Mouse (Mus musculus): Measurements from ENCODE around the gene Nfam1. TPM values are rescaled to one million over a fixed set of nuclear protein-coding genes. Genes with fewer than 3 reads are reported as not detected.
A peak's percentile ranks its signal among the peaks of the same experiment; 100 is the strongest.
"Not testable (repeated sequence)": the region's sequence is repeated elsewhere in the genome, so short reads cannot be mapped to it uniquely, and the experiment has no call there.

Nfam1 gene
- 1.6 and 2.3 TPM in 2 replicates for polyA plus RNA-seq (2016; fragmentation: Nextera tagmentation; extraction: Ambion mirVana)

DNA sequence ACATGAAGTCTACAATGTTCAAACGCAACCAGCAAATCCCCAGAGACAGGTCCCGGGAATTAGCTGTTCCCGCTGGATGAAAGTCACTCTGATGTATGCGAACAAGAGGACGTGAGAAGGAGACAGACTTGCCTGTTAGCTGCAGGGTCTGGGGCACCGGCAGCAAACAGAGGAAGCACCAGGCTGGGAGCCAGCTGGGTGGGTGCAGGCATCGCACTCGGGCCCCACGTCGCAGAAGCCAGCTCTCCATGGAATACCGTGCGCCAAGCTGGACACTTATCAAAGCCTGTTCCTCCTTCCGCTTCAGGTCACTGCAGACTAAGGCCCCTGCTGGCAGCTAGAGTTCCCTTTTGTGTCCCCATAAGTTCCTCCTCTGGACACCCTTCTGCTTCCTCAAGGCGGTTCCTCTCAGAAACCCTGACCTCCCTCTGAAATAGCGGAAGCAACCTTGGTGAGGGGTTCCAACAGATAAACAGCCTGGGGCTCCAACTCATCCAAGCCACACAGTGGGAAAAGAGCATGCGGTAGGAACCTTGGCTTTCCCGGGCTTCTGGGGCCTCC, at the start of gene Nfam1:
TSS of gene Nfam1 (minus strand) at position 326 of the 561 bp plus-strand sequence.
- Histone ChIP-seq H3K27me3 (ENCODE audit: poor library complexity, severe bottlenecking) (peaks cover 81% of the 10 kb centered on the region), H3K36me3 (replicated peaks) (no peaks in the 10 kb centered on the region), H3K9me3 (no peaks in the 10 kb centered on the region), H3K27ac (peak within 1 kb of the TSS; percentile 63), H3K4me1 (peaks cover 64% of the 10 kb centered on the region), H3K4me3 (no peak within 1 kb of the TSS)
- WGBS, result 43% methylated on average over 17 of the region's 17 CpGs
- no peak for DNase-seq (ENCODE audit: extremely low spot score, low spot score)

DNA sequence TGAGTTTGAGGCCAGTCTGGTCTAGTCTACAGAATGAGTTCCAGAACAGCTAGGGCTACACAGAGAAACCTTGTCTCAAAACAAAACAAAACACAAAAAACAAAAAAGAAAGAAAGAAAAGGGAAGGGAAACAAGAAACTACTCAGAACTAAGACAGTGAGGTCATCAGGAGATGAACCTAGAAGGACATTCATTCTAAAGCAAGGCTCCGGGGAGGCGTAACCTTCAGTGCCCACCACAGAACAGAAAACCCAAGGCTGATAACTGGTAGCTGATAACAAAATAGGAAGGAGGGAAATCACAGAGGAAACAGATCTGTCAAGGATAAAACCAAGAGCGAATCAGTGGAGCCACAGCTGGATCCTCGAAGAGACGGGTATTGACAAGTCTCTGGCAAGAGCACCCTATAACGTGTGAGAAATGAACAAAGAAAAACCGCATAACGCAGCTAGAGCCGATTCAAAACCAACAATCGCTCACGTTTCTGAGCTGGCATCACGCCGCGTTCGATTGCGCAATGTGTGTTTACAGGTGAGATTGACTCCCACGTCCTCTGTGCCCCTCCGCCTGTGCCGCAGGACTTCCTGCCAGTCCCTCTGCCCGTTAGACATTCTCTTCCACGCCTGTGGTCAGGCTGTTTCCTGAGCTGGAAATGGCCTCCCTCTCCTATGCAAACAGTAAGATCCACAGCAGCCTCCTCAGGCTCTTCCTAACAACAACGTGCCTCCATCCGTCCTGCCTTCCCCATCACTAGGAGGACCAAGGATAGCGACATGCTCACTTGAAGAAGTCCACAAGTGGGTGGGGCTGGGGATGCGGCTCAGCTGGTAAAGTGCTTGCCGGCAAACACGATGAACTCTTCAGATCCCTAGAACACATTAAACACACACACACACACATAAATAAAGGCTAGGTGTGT, 42.8 kb upstream of the Nfam1 start:
- no peaks in the 10 kb centered on the region; the same call in 1 of the 2 replicates for H3K27me3 ChIP-seq (ENCODE audit: poor library complexity, severe bottlenecking)
- no peak overlapping the region for H3K4me3 ChIP-seq
- H3K27ac ChIP-seq, result no peak overlapping the region
- H3K9me3 ChIP-seq, result no peaks in the 10 kb centered on the region
- 74% methylated on average over 27 of the region's 27 CpGs for WGBS
- peaks cover 7% of the 10 kb centered on the region; the same call in 1 of the 2 replicates for H3K4me1 ChIP-seq
- H3K36me3 ChIP-seq (replicated peaks), result no peaks in the 10 kb centered on the region
- DNase-seq (ENCODE audit: extremely low spot score, low spot score), result no peak

DNA sequence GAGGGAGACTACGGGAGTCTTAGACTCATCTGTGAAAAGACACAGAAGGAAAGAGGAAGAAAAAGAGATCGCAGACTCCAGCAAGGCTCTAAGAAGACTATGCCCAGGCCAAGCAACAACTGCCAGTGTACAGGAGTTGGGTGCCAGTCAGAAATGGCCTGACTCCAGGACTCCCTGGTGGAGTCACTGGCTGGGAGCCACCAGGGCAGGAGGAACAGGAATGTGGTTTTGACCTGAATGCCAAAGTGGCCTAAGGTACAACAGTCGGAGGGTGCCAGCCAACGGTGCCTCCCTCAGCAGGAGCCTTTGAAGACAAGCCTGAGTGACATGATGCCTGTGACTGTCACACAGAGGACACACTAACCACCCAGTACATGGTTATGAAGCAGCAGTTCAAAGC, 41.1 kb upstream of the Nfam1 start:
- 82% methylated on average over 4 of the region's 4 CpGs for WGBS

DNA sequence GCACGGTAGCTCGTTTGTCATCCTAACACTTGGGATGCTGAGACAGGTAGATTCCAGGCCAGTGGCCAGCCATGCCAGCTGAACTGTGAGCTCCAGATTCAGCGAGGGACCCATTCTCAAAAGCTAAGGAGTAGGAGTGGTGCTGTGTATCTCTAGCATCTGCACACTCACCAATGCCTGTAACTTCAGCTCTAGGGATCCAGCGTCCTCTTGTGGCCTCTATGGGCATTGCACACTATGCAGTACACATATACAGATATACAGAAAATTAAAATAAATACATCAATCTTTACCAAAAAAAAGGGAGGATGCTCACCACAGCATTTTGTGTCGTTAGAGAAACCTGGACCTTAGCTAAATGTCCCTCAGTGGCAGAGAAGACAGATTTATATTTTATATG, 38.6 kb upstream of the Nfam1 start:
- H3K27me3 ChIP-seq (ENCODE audit: poor library complexity, severe bottlenecking), result no peaks in the 10 kb centered on the region; the same call in 1 of the 2 replicates
- H3K4me1 ChIP-seq, result peaks cover 7% of the 10 kb centered on the region; the same call in 1 of the 2 replicates
- no peak overlapping the region for H3K27ac ChIP-seq
- WGBS, result 85% methylated on average over 5 of the region's 5 CpGs
- DNase-seq (ENCODE audit: extremely low spot score, low spot score), result no peak
- H3K9me3 ChIP-seq, result no peaks in the 10 kb centered on the region
- no peaks in the 10 kb centered on the region for H3K36me3 ChIP-seq (replicated peaks)
- H3K4me3 ChIP-seq, result no peak overlapping the region

More for the DNA sequence above, 41.1 kb upstream of the Nfam1 start:
- Histone ChIP-seq H3K36me3 (replicated peaks) (no peaks in the 10 kb centered on the region), H3K27ac (no peak overlapping the region), H3K4me1 (peaks cover 7% of the 10 kb centered on the region; the same call in 1 of the 2 replicates), H3K27me3 (ENCODE audit: poor library complexity, severe bottlenecking) (no peaks in the 10 kb centered on the region; the same call in 1 of the 2 replicates), H3K9me3 (no peaks in the 10 kb centered on the region), H3K4me3 (no peak overlapping the region)
- no peak for DNase-seq (ENCODE audit: extremely low spot score, low spot score)

DNA sequence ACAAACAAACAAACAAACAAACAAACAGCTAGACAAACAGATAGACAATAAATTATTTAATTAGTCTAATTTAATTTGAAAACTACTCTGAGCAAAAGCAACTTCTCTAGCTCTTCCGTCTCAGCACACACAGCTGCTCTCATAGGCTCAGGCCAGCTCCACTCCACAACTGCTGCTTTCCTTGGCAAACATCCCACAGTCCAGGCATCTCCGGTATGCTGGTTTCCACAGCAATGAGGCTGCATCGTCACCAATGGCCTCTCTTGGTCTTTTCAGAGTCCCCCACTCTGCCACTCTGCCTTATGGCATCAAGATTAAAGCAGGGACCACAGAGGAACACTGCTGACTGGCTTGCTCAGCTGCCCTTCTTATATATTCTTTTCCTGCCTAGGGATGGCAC, 37.8 kb upstream of the Nfam1 start:
- DNase-seq (ENCODE audit: extremely low spot score, low spot score), result no peak
- WGBS, result 85% methylated on average over 3 of the region's 3 CpGs
- H3K36me3 ChIP-seq (replicated peaks), result no peaks in the 10 kb centered on the region

DNA sequence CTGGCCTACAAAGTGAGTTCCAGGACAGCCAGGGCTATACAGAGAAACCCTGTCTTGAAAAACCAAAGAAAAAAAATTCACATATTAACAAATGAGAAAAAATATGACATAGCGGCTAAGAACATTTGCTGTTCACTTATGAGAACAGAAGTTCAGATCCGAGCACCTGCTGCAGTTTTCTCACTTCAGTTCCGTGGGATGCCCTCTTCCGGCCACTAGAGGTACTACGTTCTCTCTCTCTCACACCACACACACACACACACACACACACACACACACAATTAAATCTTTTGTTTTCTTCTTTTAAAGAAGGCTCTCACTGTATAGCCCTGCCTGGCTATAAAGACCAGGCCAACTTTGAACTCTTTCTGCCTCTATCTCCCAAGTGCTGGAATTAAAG, 35.2 kb upstream of the Nfam1 start:
- no peak overlapping the region for H3K27ac ChIP-seq
- no peak overlapping the region for H3K4me3 ChIP-seq
- no peaks in the 10 kb centered on the region for H3K36me3 ChIP-seq (replicated peaks)
- no peaks in the 10 kb centered on the region for H3K27me3 ChIP-seq (ENCODE audit: poor library complexity, severe bottlenecking)
- no peaks in the 10 kb centered on the region for H3K4me1 ChIP-seq
- WGBS, result 92% methylated on average over 5 of the region's 5 CpGs
- no peaks in the 10 kb centered on the region for H3K9me3 ChIP-seq
- no peak for DNase-seq (ENCODE audit: extremely low spot score, low spot score)

More for the DNA sequence above, 37.8 kb upstream of the Nfam1 start:
- Histone ChIP-seq H3K4me3 (no peak overlapping the region), H3K27ac (no peak overlapping the region), H3K27me3 (ENCODE audit: poor library complexity, severe bottlenecking) (no peaks in the 10 kb centered on the region; the same call in 1 of the 2 replicates), H3K4me1 (peaks cover under 1% of the 10 kb centered on the region; the same call in 1 of the 2 replicates), H3K9me3 (no peaks in the 10 kb centered on the region)

DNA sequence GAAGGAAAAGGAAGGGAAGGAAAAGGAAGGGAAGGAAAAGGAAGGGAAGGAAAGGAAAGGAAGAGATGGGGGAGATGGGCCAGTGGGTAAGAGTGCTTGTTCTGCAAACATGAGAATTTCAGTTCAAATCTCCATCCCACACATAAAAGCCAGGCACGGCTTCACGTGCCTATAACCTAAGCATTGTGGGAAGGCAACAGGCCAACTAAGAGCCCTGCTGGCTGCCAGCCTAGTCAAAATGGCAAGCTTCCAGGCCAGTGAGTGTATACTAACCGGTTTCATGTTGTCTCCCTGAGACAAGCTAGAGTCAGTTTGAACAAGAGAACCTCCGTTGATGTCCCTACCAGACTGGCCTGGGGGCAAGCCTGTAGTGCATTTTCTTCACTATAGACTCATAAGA, 32.4 kb upstream of the Nfam1 start:
- H3K27me3 ChIP-seq (ENCODE audit: poor library complexity, severe bottlenecking), result no peaks in the 10 kb centered on the region
- DNase-seq (ENCODE audit: extremely low spot score, low spot score), result no peak
- WGBS, result 83% methylated on average over 4 of the region's 4 CpGs
- no peaks in the 10 kb centered on the region for H3K36me3 ChIP-seq (replicated peaks)
- peaks cover 13% of the 10 kb centered on the region for H3K4me1 ChIP-seq
- H3K27ac ChIP-seq, result no peak overlapping the region
- H3K9me3 ChIP-seq, result no peaks in the 10 kb centered on the region
- no peak overlapping the region for H3K4me3 ChIP-seq

DNA sequence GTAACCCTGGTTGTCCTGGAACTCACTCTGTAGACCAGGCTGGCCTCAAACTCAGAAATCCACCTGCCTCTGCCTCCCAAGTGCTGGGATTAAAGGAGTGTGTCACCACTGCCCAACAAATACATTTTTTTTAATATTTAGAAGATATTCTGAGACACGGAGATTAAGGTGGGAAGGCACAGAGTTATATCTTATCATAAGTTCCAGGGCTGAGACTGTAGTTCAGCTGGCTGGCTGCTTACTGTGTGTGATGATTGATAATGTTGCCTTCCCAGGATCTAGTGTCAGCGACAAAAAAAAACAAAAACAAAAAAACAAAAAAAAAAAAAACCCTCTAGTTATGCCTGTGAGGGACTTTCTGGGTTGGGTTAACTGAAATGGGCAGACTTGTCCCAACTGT, 29.5 kb upstream of the Nfam1 start:
- H3K4me3 ChIP-seq; H3K27ac ChIP-seq; H3K36me3 ChIP-seq (replicated peaks); DNase-seq (ENCODE audit: extremely low spot score, low spot score); H3K9me3 ChIP-seq: not testable (repeated sequence)
- 87% methylated on average over 2 of the region's 2 CpGs for WGBS
- peaks cover 10% of the 10 kb centered on the region for H3K27me3 ChIP-seq (ENCODE audit: poor library complexity, severe bottlenecking)
- H3K4me1 ChIP-seq, result peaks cover 30% of the 10 kb centered on the region

DNA sequence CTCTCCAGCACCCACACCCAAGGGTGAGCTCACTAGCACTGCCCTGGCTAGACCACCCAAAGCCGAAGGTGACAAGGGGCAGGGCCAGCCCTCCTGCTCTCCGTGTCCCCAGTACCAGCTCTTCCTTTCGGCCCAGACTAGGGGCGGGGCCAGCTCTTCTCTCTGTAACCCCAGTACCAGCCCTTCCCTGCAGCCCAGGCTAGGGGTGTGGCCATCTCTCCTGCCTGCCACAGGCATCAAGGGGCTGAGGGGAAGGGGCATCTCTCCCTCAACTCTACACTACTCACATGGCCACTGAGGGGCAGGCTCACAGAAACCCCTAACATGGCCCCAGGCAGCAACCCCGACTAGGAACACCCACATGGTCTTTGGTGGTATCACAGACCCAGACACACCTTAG, 28.6 kb upstream of the Nfam1 start:
- peaks cover 39% of the 10 kb centered on the region for H3K4me1 ChIP-seq
- no peak overlapping the region for H3K4me3 ChIP-seq
- H3K27me3 ChIP-seq (ENCODE audit: poor library complexity, severe bottlenecking), result peaks cover 19% of the 10 kb centered on the region
- H3K36me3 ChIP-seq (replicated peaks), result no peaks in the 10 kb centered on the region
- peak overlapping the region; percentile 48; the same call in 1 of the 2 replicates for H3K27ac ChIP-seq
- H3K9me3 ChIP-seq, result peaks cover 6% of the 10 kb centered on the region
- 14% methylated on average over 5 of the region's 5 CpGs for WGBS
- DNase-seq (ENCODE audit: extremely low spot score, low spot score), result no peak

DNA sequence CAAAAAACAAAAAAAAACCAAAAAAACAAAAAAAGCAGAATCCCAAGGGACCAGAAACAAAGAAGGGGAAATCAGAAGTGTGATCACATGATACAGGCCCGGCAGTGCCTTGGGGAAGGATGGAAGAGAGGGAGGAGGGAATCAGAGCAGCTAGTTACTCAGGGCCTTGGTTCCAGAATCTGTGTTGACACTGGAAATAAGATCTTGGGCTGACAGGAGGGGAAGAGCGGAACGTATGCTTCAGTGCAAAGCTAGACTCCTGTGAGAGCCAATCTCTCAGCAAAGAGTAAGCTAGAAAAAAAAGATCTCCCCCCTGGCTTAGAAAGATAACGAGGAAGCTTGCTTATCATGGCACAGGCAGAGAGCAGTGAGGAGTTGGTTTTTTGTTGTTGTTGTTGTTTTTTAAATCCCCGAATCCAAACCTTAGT, 26.1 kb upstream of the Nfam1 start:
- peaks cover 52% of the 10 kb centered on the region for H3K4me1 ChIP-seq
- H3K27ac ChIP-seq, result peak overlapping the region; percentile 2; the same call in 1 of the 2 replicates
- H3K36me3 ChIP-seq (replicated peaks), result no peaks in the 10 kb centered on the region
- H3K27me3 ChIP-seq (ENCODE audit: poor library complexity, severe bottlenecking), result peaks cover 36% of the 10 kb centered on the region
- WGBS, result 50% methylated on average over 5 of the region's 5 CpGs
- no peak for DNase-seq (ENCODE audit: extremely low spot score, low spot score)
- H3K9me3 ChIP-seq, result peaks cover 6% of the 10 kb centered on the region
- no peak overlapping the region for H3K4me3 ChIP-seq

DNA sequence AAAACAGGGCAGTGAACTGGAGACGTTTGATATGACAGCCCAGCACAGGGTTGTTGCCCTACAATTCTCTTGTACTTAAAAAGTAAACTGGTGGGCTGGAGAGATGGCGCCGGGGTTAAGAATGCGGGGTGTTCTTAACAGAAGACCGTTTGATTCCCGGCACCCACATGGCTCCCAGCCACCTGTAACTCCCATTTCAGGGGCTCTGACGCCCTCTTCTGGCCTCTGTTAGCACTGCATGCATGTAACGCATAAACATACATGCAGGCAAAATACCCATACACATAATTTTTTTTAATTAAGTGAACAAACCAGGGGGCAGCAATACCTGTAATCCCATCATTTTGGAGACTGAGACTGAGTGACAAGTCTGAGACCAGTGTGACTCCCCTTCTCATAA, 24.4 kb upstream of the Nfam1 start:
- 75% methylated on average over 8 of the region's 8 CpGs for WGBS
- DNase-seq (ENCODE audit: extremely low spot score, low spot score), result no peak

DNA sequence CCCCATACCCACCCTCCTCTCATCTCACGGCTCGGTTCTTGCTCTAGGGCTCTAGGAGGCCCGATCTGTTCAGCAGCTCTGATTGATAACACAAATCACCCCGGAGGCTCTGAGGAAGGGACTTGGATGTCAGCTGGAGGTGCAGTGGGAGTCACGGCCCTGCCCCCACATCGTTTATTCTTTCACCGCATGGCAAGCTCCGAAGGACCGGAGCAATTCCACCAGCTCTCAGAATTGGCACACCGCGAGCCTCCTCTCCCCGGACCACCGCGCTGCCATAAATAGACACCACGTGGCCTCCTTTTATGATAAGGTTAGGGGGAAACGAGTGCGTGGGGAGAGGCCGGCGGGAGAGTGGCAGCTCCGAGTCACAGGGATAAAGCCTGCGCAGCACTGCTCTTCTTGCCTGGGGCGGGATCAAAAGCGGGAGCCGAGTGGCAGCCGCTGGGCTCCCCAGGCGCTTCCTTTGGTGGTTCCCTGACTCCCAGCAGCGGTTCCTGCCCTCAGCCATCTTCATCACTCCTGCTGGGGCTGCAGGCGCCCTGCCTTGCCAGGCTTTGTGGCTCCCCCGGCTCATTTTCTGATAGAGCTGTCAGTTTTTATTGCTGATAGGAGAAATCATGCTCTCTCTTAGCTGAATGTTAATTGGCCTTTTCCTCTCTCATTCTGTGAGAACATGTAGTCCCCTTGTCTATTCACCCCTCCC, 23.4 kb upstream of the Nfam1 start:
- DNase-seq (ENCODE audit: extremely low spot score, low spot score), result peak; percentile 51
- Histone ChIP-seq H3K4me1 (peaks cover 67% of the 10 kb centered on the region), H3K27me3 (ENCODE audit: poor library complexity, severe bottlenecking) (peaks cover 44% of the 10 kb centered on the region), H3K36me3 (replicated peaks) (no peaks in the 10 kb centered on the region), H3K27ac (peak overlapping the region; percentile 85), H3K9me3 (peaks cover 6% of the 10 kb centered on the region), H3K4me3 (peak overlapping the region; percentile 57)
- under 1% methylated on average over 29 of the region's 29 CpGs for whole genome bisulfite sequencing

More for the DNA sequence above, 24.4 kb upstream of the Nfam1 start:
- peaks cover 6% of the 10 kb centered on the region for H3K9me3 ChIP-seq
- 0 out of 2 replicates have a peak overlapping the region, but pooled peaks have one; percentile 57 for H3K4me3 ChIP-seq
- no peak overlapping the region for H3K27ac ChIP-seq
- H3K27me3 ChIP-seq (ENCODE audit: poor library complexity, severe bottlenecking), result peaks cover 44% of the 10 kb centered on the region
- peaks cover 62% of the 10 kb centered on the region for H3K4me1 ChIP-seq
- no peaks in the 10 kb centered on the region for H3K36me3 ChIP-seq (replicated peaks)
